Mouse (Mus musculus): Measurements from ENCODE around the gene Ralgps1. TPM values are rescaled to one million over a fixed set of nuclear protein-coding genes. Genes with fewer than 3 reads are reported as not detected.

The Ralgps1 gene
- polyA plus RNA-seq, 1 experiment: not detected

DNA sequence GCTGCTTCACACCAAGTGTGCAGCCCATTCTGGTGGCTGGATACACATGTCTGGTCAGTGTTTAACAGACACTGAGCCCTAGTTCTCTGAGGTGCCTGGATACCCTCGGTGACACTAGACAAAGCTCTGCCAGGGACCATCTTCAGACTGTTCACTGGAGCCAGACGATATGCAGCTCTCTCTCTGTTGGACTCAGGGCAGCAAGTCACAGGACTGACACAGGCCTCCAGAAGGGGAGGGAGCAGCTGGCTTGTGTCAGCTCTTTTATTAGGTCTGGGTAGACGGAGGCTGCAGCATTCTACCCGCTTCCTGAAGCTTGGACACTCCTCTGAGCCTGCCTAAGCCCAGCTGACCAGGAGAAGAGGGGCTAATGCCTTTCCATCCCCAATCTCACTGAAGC lies 164.2 kb downstream of the Ralgps1 start:
- TF ChIP-seq GATA1 (IDR thresholded peaks at IDR 0.05; ENCODE audit: low read length) (no peak), TAL1 (IDR thresholded peaks at IDR 0.05; ENCODE audit: low read length) (no peak)

DNA sequence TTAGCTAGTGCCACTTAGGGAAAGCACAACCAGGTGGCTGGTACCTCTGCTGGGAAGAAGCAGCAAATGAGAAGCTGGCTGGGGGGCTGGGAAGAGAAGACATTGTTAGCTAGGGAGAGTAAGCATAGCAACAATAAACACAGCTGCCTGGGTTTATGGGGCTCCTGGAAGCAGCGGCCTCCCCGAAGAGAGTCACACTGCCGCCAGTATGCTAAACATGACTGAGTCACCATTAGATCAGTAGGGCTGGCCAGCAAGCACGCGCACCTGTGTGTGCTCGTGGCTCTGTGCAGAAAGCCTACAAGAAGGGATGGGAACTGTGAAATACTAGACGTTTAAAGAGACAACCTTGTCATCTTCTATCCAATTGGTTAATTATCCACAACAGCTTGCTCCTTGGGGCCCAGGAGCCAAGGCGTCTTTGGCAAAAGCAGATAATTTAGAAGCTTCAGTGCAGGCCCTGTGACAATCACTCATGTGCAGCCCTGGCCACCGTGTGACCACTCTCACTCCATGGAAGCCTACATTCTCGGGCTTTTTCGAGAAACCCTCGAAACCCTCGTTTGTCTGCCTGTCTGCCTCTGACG lies 165.3 kb downstream of the Ralgps1 start:
- H3K27me3 ChIP-seq (ENCODE audit: control insufficient read depth): no peaks in the 10 kb centered on the region
- no peak for TF ChIP-seq GATA1 (IDR thresholded peaks at IDR 0.05; ENCODE audit: low read length)
- TF ChIP-seq TAL1 (IDR thresholded peaks at IDR 0.05; ENCODE audit: low read length): no peak
- no peaks in the 10 kb centered on the region for H3K36me3 ChIP-seq (ENCODE audit: control insufficient read depth)
- no peak overlapping the region for H3K4me3 ChIP-seq (replicated peaks)
- H3K9me3 ChIP-seq (ENCODE audit: control insufficient read depth, low read length): no peaks in the 10 kb centered on the region
- H3K4me1 ChIP-seq (ENCODE audit: control insufficient read depth): peaks cover 2% of the 10 kb centered on the region; the same call in 1 of the 2 replicates

More for the DNA sequence above, 164.2 kb downstream of the Ralgps1 start:
- Histone ChIP-seq H3K4me3 (replicated peaks) (no peak overlapping the region), H3K36me3 (ENCODE audit: control insufficient read depth) (no peaks in the 10 kb centered on the region), H3K9me3 (ENCODE audit: control insufficient read depth, low read length) (no peaks in the 10 kb centered on the region), H3K27me3 (ENCODE audit: control insufficient read depth) (no peaks in the 10 kb centered on the region), H3K4me1 (ENCODE audit: control insufficient read depth) (peaks cover 2% of the 10 kb centered on the region; the same call in 1 of the 2 replicates)

DNA sequence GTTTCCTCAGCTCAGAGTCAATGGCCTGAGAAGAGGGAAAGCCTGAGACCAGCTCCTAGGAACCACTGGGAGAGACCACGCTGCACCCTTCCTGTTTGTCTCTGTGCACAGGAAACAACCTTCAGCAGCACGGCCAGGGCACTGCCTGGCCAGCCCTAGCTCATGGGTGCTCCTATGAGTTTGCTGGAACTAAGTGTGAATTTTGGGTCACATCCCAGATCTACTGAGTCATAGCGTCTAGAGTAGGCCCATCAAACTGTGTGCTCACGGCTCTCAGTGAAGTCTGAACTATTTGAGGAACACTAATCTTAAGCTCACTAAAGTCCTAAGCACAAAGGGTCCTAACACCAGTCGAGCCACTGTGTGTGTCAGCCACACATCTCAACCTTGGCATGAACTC lies 166.3 kb downstream of the Ralgps1 start:
- Histone ChIP-seq H3K9me3 (ENCODE audit: control insufficient read depth, low read length) (no peaks in the 10 kb centered on the region), H3K4me3 (replicated peaks) (no peak overlapping the region), H3K36me3 (ENCODE audit: control insufficient read depth) (no peaks in the 10 kb centered on the region), H3K27me3 (ENCODE audit: control insufficient read depth) (no peaks in the 10 kb centered on the region), H3K4me1 (ENCODE audit: control insufficient read depth) (peaks cover 2% of the 10 kb centered on the region; the same call in 1 of the 2 replicates)
- TF ChIP-seq GATA1 (IDR thresholded peaks at IDR 0.05; ENCODE audit: low read length): no peak
- no peak for TF ChIP-seq TAL1 (IDR thresholded peaks at IDR 0.05; ENCODE audit: low read length)

DNA sequence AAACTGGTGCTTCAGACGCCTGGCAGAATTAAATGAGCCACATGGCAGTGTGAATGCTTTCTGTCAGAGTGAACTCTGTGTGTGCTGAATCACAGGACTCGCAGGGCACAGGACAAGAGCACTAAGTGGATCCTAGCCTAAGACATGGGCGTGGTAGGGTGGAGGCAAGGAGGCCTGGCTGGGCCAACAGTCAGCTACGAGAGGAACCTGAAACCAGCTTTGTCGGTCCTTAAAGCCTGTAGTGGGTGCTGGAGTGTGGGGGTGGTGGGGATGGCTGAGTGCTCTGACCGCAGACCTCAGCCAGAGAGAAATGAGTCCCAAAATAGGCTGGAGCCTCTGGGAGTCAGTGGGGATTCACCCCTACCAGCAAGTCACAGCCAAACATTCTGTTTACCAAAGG lies 168.0 kb downstream of the Ralgps1 start:
- H3K27me3 ChIP-seq (ENCODE audit: control insufficient read depth): no peaks in the 10 kb centered on the region
- H3K9me3 ChIP-seq (ENCODE audit: control insufficient read depth, low read length): no peaks in the 10 kb centered on the region
- no peak for TF ChIP-seq GATA1 (IDR thresholded peaks at IDR 0.05; ENCODE audit: low read length)
- no peak for TF ChIP-seq TAL1 (IDR thresholded peaks at IDR 0.05; ENCODE audit: low read length)
- H3K4me3 ChIP-seq (replicated peaks): no peak overlapping the region
- H3K4me1 ChIP-seq (ENCODE audit: control insufficient read depth): peaks cover 2% of the 10 kb centered on the region; the same call in 1 of the 2 replicates
- H3K36me3 ChIP-seq (ENCODE audit: control insufficient read depth): no peaks in the 10 kb centered on the region

DNA sequence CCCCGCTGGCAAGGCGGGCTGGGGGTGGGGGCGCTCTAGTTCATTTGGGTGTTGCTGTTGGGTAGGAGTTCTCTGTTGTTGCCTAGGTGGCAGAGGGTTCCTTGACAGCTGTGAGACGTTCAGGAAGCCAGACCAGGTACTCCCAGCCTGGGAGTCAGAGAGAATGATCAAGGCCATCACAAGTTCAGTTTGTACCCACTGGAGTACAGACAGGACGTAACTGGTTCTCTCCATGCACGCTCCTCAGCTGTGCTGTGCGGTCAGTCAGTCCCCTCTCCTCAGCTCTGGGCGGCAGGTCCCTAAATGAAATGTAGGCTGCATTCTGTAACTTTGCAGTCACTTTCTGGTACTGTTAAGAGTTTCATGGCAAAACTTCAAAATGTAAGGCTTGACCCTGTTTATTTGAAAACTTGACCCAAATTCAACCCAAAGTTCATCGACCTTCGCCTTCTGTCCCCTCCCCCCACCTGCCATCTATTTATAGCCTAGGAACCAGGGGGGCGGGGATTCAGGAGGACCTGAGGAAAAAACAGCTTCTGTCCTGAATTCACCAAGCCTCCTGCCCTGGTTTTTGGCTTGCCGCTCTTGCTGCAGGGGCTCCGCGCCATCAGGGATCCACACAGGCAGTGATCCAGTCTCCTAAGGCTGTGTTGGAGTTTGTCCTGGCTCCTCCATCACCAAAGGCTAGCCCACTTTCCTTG lies 170.8 kb downstream of the Ralgps1 start:
- no peak overlapping the region for H3K4me3 ChIP-seq (replicated peaks)
- H3K27me3 ChIP-seq (ENCODE audit: control insufficient read depth): no peaks in the 10 kb centered on the region

DNA sequence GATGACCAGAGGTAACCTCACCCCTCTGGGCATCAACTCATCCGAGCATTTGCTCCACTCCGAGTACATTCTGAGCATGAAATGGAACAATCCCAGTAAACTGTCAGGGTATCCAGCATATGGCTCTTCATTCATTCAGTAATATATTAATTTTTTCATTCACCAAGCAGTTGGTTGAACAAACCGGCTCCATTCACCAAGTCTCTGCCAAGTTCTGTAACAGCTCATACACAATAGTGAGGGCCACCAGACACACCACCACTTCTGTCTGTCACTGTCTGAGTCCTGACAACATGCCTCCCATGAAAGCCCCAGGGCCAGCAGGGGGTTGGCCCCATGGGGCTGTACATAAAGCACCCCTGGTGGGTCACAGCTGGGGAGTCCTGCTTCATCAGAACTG lies 181.3 kb downstream of the Ralgps1 start:
- TF ChIP-seq TAL1 (IDR thresholded peaks at IDR 0.05; ENCODE audit: low read length) (no peak), GATA1 (IDR thresholded peaks at IDR 0.05; ENCODE audit: low read length) (no peak)
- Histone ChIP-seq H3K9me3 (ENCODE audit: control insufficient read depth, low read length) (no peaks in the 10 kb centered on the region), H3K4me3 (replicated peaks) (no peak overlapping the region), H3K27me3 (ENCODE audit: control insufficient read depth) (no peaks in the 10 kb centered on the region), H3K36me3 (ENCODE audit: control insufficient read depth) (no peaks in the 10 kb centered on the region), H3K4me1 (ENCODE audit: control insufficient read depth) (no peaks in the 10 kb centered on the region)

More for the DNA sequence above, 170.8 kb downstream of the Ralgps1 start:
- TF ChIP-seq TAL1 (IDR thresholded peaks at IDR 0.05; ENCODE audit: low read length): no peak
- TF ChIP-seq GATA1 (IDR thresholded peaks at IDR 0.05; ENCODE audit: low read length): no peak
- H3K4me1 ChIP-seq (ENCODE audit: control insufficient read depth): peaks cover 2% of the 10 kb centered on the region; the same call in 1 of the 2 replicates
- no peaks in the 10 kb centered on the region for H3K36me3 ChIP-seq (ENCODE audit: control insufficient read depth)
- H3K9me3 ChIP-seq (ENCODE audit: control insufficient read depth, low read length): no peaks in the 10 kb centered on the region

DNA sequence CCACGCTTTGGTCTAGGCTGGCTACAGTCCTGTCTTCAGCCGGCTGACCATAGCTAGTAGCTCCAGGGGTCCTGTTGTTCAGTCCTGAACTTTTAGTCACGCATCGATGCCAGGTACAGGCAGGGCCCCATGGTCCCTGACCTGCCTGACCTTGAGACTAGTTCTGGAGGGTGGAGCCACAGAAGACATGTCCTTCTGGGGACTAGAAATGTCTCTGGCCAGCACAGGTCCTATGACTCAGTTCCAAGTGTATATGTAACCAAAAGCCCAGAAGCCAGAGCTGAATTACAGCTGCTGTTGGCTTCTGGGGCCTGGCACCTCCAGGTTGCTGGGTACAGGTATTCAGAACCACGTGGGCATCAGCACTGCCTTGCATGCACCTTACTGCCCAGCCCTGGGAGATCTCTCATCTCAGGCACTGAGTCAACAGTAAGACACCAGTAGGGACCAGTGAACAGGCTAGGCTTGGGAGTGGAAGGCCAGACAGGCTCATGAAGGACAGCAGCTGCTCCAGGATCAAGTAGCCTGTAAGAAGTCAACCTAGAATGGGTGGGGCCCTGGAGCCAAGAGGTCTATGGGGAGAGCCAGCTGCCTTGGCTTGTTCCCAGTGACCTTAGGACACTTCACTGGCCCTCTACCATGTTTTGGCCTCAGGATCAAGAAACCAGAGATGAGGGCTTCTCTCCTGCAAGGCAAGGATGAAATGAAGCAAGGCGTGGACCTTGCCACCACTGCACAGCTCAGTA lies 182.2 kb downstream of the Ralgps1 start:
- TF ChIP-seq TAL1 (IDR thresholded peaks at IDR 0.05; ENCODE audit: low read length): no peak
- no peak for TF ChIP-seq GATA1 (IDR thresholded peaks at IDR 0.05; ENCODE audit: low read length)
- Histone ChIP-seq H3K9me3 (ENCODE audit: control insufficient read depth, low read length) (no peaks in the 10 kb centered on the region), H3K4me3 (replicated peaks) (no peak overlapping the region), H3K36me3 (ENCODE audit: control insufficient read depth) (no peaks in the 10 kb centered on the region), H3K4me1 (ENCODE audit: control insufficient read depth) (no peaks in the 10 kb centered on the region), H3K27me3 (ENCODE audit: control insufficient read depth) (no peaks in the 10 kb centered on the region)

DNA sequence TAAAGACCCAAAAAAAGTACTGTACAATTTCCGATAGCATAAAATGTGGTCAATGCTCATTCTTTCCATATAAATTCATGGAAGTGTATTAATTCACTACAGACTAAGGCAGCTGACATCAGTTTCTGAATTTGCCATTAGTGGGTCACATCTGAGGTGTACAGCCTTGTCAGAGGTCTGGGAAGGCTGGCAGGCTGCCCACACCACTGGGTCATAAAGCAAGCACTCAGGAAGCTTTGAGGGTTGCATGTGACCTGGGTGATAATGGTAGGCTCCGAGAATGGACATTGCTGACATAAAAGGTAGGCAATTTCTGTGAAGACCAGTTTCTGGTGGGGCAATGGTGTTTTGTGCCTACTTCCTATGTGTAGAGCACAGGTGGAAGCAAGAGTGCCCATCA lies 183.4 kb downstream of the Ralgps1 start:
- H3K27me3 ChIP-seq (ENCODE audit: control insufficient read depth): no peaks in the 10 kb centered on the region
- H3K4me3 ChIP-seq (replicated peaks): no peak overlapping the region
- no peaks in the 10 kb centered on the region for H3K36me3 ChIP-seq (ENCODE audit: control insufficient read depth)
- TF ChIP-seq TAL1 (IDR thresholded peaks at IDR 0.05; ENCODE audit: low read length) (no peak), GATA1 (IDR thresholded peaks at IDR 0.05; ENCODE audit: low read length) (no peak)
- H3K9me3 ChIP-seq (ENCODE audit: control insufficient read depth, low read length): no peaks in the 10 kb centered on the region
- H3K4me1 ChIP-seq (ENCODE audit: control insufficient read depth): no peaks in the 10 kb centered on the region

DNA sequence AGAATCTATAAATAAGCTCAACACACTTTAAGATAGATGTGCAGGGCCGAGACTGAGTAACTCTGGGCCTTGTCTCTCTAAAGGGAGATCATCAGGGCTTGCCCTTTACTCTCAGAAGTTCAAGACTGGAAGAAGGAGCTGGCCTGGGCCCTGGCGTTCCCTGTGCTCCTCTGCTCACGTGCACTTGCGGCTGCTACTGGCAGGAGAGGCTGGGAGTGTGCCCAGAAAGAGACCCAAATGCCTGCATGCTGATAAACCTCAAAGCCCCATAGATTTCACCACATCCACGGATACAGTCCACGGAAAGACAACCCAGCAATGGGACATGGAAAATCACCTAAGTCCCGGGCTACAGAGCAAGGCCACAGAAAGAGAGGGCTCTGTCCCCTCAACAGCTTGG lies 184.8 kb downstream of the Ralgps1 start:
- Histone ChIP-seq H3K4me3 (replicated peaks) (no peak overlapping the region), H3K27me3 (ENCODE audit: control insufficient read depth) (no peaks in the 10 kb centered on the region), H3K36me3 (ENCODE audit: control insufficient read depth) (no peaks in the 10 kb centered on the region), H3K4me1 (ENCODE audit: control insufficient read depth) (no peaks in the 10 kb centered on the region), H3K9me3 (ENCODE audit: control insufficient read depth, low read length) (no peaks in the 10 kb centered on the region)
- TF ChIP-seq TAL1 (IDR thresholded peaks at IDR 0.05; ENCODE audit: low read length) (no peak), GATA1 (IDR thresholded peaks at IDR 0.05; ENCODE audit: low read length) (no peak)
